Mouse (Mus musculus) intestine, embryonic 14.5 days (tissue): ENCODE measurements around the gene Parp6. TPM values are rescaled to one million over a fixed set of nuclear protein-coding genes. Genes with fewer than 3 reads are reported as not detected.
A peak's percentile ranks its signal among the peaks of the same experiment; 100 is the strongest.

ENCODE experiments used
- ATAC-seq: fragments of 200-750 bp; cut with Nextera tagmentation; replicated peaks from 2 replicates; pipeline ENCODE4 v1.8.0; 2017; ENCODE audit warnings: low read depth, moderate number of reproducible peaks, moderate TSS enrichment, moderate library complexity; ENCODE audit not compliant: low FRiP score, low TSS enrichment
- DNase-seq: peaks from one replicate; pipeline ENCODE4 v3.0.0-alpha.2; 2018; ENCODE audit warnings: low spot score
- H3K27ac ChIP-seq: fragments of 300-500 bp; sonication (generic); 2 replicates; pipeline ENCODE4 v1.5.1; 2014; ENCODE audit warnings: low read depth, mild to moderate bottlenecking, control low read depth
- H3K27me3 ChIP-seq: fragments of 300-500 bp; sonication (generic); replicated peaks from 2 replicates; pipeline ENCODE4 v1.6.1; 2014; ENCODE audit warnings: low read length, control low read depth; ENCODE audit not compliant: control insufficient read depth, insufficient read depth
- H3K36me3 ChIP-seq: fragments of 300-500 bp; sonication (generic); 2 replicates; pipeline ENCODE4 v1.6.1; 2014; ENCODE audit warnings: low read length, control low read depth; ENCODE audit not compliant: control insufficient read depth, insufficient read depth
- H3K4me1 ChIP-seq: fragments of 300-500 bp; sonication (generic); replicated peaks from 2 replicates; pipeline ENCODE4 v1.6.1; 2014; ENCODE audit warnings: low read length, control low read depth, mixed read lengths; ENCODE audit not compliant: control insufficient read depth, insufficient read depth
- H3K4me2 ChIP-seq: fragments of 300-500 bp; sonication (generic); 2 replicates; pipeline ENCODE4 v1.6.1; 2014; ENCODE audit warnings: low read length
- H3K4me3 ChIP-seq: fragments of 300-500 bp; sonication (generic); 2 replicates; pipeline ENCODE4 v1.5.1; 2014; ENCODE audit warnings: low read depth, low read length, control low read depth, mixed read lengths
- H3K9ac ChIP-seq: fragments of 300-500 bp; sonication (generic); 2 replicates; pipeline ENCODE4 v1.6.1; 2014; ENCODE audit warnings: mild to moderate bottlenecking, low read length
- H3K9me3 ChIP-seq: fragments of 300-500 bp; sonication (generic); 2 replicates; pipeline ENCODE4 v1.6.1; 2016; ENCODE audit warnings: low read length, control low read depth; ENCODE audit not compliant: control insufficient read depth
- WGBS: fragments of 180-500 bp; shearing (Covaris S2); extraction: QIAGEN DNeasy Blood & Tissue Kit; methylation state at CpG from one replicate; pipeline ENCODE4 v1.1.7; 2014; 5-methylcytosine and 5-hydroxymethylcytosine counted together
- polyA plus RNA-seq: library from polyadenylated mRNA; unstranded; fragments of >200 nt; fragmentation: Nextera tagmentation; extraction: Ambion mirVana; gene quantifications from 2 replicates; pipeline ENCODE4 v1.2.1, GENCODE M21; 2014

Parp6 gene
- polyA plus RNA-seq, 1 experiment from 2014 or later: 35.3 TPM

DNA sequence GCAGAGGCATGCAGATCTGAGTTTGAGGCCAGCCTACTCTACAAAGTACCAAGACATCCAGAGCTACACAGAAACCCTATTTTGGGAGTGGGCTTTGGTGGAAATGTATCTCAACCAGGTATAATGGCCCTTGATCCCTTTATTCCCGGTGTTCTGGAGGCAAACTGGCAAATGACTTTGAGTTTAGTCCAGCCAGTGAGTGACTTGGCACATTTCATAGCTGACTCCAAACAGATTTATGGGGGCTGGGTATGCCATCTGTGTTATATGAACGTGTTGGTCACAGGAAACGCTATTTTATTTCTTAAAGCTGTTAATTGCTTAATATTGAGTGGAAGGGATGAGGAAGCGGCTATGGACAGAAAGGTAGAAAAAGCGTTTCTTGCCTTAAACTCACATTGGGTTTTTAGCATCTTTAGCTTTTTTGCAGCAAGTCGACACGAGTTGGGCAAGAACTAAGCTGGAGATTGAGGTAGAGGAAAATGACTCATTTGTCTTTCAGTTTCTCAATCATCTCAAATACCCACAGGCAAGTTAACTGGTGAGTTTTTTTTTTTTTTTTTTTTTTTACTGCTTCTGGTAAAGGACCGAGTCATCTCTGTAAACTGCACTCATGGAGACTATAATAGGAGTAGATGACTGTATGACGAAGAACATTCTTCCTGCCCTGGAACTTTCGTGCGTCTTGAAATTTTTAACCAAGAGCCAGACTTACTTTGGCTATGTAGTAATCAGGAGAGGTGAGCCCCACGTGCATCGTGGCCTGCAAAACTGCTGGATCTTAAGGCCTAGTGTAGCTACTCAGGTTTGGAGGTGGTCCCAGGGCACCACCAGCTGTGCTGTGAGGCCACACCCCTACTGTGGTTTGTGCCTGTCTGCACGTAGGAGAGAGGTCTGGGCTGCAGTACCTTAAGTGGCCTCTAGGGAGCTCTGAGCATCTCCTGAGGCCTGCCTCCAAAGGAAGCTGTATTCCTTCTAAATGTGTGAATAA lies 42.2 kb downstream of the Parp6 start:
- 26% methylated on average over 14 of the region's 14 CpGs for WGBS
- Histone ChIP-seq H3K4me3 (peak overlapping the region; percentile 95), H3K27me3 (no peaks in the 10 kb centered on the region), H3K9ac (no peak overlapping the region), H3K4me1 (peaks cover 30% of the 10 kb centered on the region), H3K9me3 (no peaks in the 10 kb centered on the region), H3K27ac (peak overlapping the region; percentile 3; the same call in 1 of the 2 replicates), H3K36me3 (peaks cover 45% of the 10 kb centered on the region), H3K4me2 (peak overlapping the region; percentile 91)
- DNase-seq (peak; percentile 93), ATAC-seq (peak; percentile 16)

DNA sequence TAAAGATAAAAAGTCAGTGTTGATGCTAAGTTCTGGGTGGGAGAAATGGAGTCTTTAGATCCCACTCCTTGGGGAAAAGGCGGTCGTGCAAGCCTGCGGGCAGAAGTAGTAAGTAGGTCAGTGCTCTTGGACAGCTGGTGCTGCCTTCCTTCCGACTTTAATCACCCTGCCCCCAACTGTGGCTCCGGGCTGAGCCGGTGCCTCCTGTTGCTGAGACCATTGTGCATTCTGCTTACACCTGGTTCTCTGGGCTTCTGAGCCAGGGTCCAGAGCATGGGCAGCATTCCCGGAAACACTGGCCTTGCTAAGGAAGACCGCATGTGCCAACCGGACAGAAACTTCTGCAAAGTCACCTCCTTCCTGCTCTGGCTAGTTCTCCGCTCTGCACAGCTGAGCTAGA lies 43.3 kb downstream of the Parp6 start:
- Histone ChIP-seq H3K36me3 (peaks cover 55% of the 10 kb centered on the region), H3K9me3 (no peaks in the 10 kb centered on the region), H3K27ac (no peak overlapping the region), H3K9ac (no peak overlapping the region), H3K4me3 (peak overlapping the region; percentile 95; the same call in 1 of the 2 replicates), H3K4me2 (peak overlapping the region; percentile 91), H3K27me3 (no peaks in the 10 kb centered on the region), H3K4me1 (peaks cover 30% of the 10 kb centered on the region)
- ATAC-seq: no peak
- 68% methylated on average over 10 of the region's 10 CpGs for WGBS
- DNase-seq: no peak

DNA sequence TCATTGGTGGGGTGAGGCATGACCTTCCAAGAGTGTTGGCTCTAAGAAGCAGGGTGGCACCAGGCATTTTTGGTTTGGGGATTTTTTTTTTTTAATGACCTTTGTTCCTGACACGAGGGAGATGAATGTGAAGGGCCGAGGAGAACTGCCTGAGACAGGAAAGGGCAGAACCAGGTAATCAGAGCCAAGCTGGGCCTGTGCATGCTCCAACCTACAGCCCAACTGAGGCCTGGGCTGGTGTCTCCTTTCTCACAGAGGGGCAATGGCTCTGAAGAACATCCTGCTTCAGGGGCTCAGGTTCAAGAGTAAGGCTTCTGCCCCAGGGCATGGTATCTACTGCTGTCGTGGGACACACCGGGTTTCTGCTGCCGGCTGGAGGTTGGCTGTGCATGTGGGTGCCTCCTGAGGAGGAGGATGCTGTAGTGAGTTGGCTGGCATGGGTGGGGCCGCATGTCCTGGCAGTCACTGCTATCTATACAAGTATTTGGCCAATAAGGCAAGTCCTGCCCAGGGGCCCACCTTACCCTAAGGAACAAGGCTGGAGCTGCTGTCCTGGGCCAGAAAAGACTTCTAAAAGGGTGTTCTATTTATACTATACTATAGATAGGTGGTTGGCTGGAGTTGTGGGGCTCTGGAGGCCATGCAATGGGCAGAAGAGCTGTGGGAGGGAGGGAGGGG lies 44.4 kb downstream of the Parp6 start:
- peaks cover 30% of the 10 kb centered on the region for H3K4me1 ChIP-seq
- H3K36me3 ChIP-seq: peaks cover 65% of the 10 kb centered on the region
- no peaks in the 10 kb centered on the region for H3K9me3 ChIP-seq
- H3K27ac ChIP-seq: no peak overlapping the region
- DNase-seq (no peak), ATAC-seq (no peak)
- 59% methylated on average over 6 of the region's 6 CpGs for WGBS
- H3K4me2 ChIP-seq: 0 out of 2 replicates have a peak overlapping the region, but pooled peaks have one; percentile 91
- no peak overlapping the region for H3K4me3 ChIP-seq
- no peaks in the 10 kb centered on the region for H3K27me3 ChIP-seq
- H3K9ac ChIP-seq: no peak overlapping the region

DNA sequence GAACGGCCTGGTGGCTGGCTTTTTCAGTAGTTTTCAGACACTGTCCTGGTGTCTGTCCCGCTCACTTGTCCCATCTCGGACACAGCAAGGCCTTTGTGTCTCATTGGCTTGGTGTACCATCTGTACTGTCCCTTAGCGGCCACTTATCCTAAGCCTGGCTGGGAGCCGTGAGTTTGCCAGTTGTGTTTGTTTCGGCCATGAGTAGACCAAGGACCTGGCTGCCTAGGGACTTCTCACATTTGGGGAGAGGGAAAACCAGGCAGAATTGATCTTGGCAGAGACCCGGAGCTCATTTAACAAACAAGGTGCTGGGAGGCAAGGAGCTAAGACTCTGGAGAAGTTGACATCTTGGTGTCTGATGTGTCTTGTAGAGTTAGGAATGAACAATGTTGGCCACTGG lies 46.1 kb downstream of the Parp6 start:
- Histone ChIP-seq H3K9ac (no peak overlapping the region), H3K4me2 (no peak overlapping the region), H3K9me3 (no peaks in the 10 kb centered on the region), H3K36me3 (peaks cover 83% of the 10 kb centered on the region), H3K27ac (no peak overlapping the region), H3K27me3 (no peaks in the 10 kb centered on the region), H3K4me3 (no peak overlapping the region), H3K4me1 (peaks cover 23% of the 10 kb centered on the region)
- WGBS: 82% methylated on average over 7 of the region's 7 CpGs
- ATAC-seq (no peak), DNase-seq (no peak)

DNA sequence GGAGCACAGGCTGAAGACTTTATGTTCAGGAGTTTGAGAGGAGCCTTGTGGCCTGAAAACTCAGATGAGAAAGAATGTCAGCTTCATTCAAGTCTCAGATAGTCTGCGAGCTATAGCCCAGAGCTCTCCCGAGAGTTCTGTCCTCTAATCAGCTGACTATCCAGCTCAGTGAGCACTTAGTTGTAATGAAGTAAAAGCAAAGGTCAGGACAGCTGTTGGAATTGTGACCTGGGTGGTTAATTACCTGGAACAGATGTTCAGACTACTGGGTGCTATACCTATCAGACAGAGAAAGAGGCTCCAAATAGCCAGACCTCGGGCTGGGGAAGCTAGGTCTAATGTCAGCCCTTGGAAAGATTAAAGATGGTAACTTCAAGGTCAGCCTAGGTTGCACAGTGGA lies 46.9 kb downstream of the Parp6 start:
- H3K9me3 ChIP-seq: no peaks in the 10 kb centered on the region
- H3K36me3 ChIP-seq: peaks cover 90% of the 10 kb centered on the region
- no peak overlapping the region for H3K4me3 ChIP-seq
- no peak overlapping the region for H3K9ac ChIP-seq
- WGBS: 63% methylated on average over 3 of the region's 3 CpGs
- ATAC-seq: no peak
- no peak for DNase-seq
- no peak overlapping the region for H3K27ac ChIP-seq
- peaks cover 16% of the 10 kb centered on the region for H3K4me1 ChIP-seq
- H3K4me2 ChIP-seq: no peak overlapping the region
- H3K27me3 ChIP-seq: no peaks in the 10 kb centered on the region

DNA sequence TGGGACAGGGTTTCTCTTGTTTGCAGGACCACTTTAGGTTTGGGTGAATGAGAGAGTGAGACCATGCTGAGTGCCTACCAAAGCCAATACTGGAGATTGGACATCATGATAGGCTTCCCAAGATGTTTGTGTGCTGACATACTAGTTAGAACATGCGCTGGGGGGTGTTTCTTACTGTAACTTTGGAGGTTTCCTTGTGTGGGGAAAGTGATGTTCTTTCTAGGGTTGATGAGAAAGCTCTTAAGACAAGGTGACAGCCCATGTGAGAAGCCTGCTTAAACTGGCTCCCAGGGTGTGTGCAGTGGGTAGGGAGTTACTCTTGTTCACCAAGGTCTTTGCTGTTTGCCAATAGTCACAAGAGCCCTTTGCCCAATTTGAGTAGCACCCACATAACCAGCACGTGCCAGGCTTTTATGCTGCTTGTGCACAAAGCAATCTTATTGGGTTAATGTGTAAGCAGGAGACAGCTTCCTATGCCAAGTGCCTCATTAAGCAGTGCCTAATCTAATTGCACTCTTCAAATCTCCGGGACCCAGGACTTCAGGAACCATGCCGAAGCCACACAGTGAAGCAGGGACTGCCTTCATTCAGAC lies 47.7 kb downstream of the Parp6 start:
- 76% methylated on average over 4 of the region's 4 CpGs for WGBS
- no peak overlapping the region for H3K27ac ChIP-seq

DNA sequence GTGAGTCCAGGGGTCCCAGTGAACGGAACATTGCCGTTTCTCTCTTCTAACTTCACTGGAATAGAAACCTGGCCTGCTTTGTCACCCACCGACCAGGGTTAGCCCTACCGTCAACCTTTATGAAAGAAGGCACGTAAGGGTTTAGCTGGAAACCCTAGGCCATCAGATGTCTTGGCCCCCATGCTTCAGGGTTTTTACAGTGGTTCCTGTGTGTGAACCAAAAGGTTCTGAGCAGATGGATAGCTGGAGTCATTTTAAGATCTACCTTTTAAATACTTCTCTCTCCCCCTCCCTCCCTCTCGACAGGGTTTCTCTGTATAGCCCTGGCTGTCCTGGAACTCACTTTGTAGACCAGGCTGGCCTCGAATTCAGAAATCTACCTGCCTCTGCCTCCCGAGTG lies 48.9 kb downstream of the Parp6 start:
- H3K4me2 ChIP-seq: no peak overlapping the region
- peaks cover 97% of the 10 kb centered on the region for H3K36me3 ChIP-seq
- ATAC-seq (no peak), DNase-seq (no peak)
- no peaks in the 10 kb centered on the region for H3K9me3 ChIP-seq
- H3K4me3 ChIP-seq: no peak overlapping the region
- peaks cover 4% of the 10 kb centered on the region; the same call in 1 of the 2 replicates for H3K4me1 ChIP-seq
- WGBS: 91% methylated on average over 8 of the region's 8 CpGs
- no peak overlapping the region for H3K27ac ChIP-seq
- no peaks in the 10 kb centered on the region for H3K27me3 ChIP-seq
- no peak overlapping the region for H3K9ac ChIP-seq

More for the DNA sequence above, 47.7 kb downstream of the Parp6 start:
- ATAC-seq: no peak
- peaks cover 12% of the 10 kb centered on the region for H3K4me1 ChIP-seq
- H3K9ac ChIP-seq: no peak overlapping the region
- H3K4me2 ChIP-seq: no peak overlapping the region
- H3K4me3 ChIP-seq: no peak overlapping the region
- DNase-seq: no peak
- H3K27me3 ChIP-seq: no peaks in the 10 kb centered on the region
- H3K36me3 ChIP-seq: peaks cover 97% of the 10 kb centered on the region
- no peaks in the 10 kb centered on the region for H3K9me3 ChIP-seq

DNA sequence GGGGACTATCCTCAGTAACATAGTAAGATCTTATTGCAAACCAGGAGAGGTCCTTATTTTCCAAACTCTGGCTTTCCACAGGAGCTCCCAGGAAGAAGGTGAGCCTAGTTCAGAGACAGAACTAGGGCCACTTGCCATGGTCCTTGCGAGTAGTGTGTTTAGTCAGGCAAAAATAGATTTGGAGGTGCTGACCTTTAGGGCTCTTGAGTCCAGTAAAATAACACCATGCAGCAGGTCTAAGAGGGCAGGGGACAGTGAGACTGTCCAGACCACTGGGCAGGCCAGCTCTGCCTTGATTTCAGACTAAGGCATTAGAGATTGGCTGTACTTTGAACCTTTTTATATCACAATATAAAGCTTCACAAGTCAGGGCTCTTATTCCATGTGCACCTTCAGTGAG lies 49.7 kb downstream of the Parp6 start:
- Histone ChIP-seq H3K9ac (no peak overlapping the region), H3K4me1 (peaks cover under 1% of the 10 kb centered on the region; the same call in 1 of the 2 replicates), H3K9me3 (no peaks in the 10 kb centered on the region), H3K4me3 (no peak overlapping the region), H3K36me3 (peaks cover 98% of the 10 kb centered on the region), H3K27me3 (no peaks in the 10 kb centered on the region), H3K27ac (no peak overlapping the region), H3K4me2 (no peak overlapping the region)
- ATAC-seq: no peak
- no peak for DNase-seq
- WGBS: 68% methylated on average over 1 of the region's 1 CpGs
